Mouse (Mus musculus) heart, adult 2 months (tissue): ENCODE results near the gene Sec14l2.

Experiments used
- CTCF ChIP-seq: fragments of 200-600 bp; IDR thresholded peaks from 2 replicates; pipeline ENCODE4 v1.8.1; 2022; ENCODE audit warnings: antibody characterized with exemption, mild to moderate bottlenecking, moderate library complexity
- POLR2A ChIP-seq: fragments of 200-500 bp; IDR thresholded peaks from 2 replicates; pipeline ENCODE4 v1.6.1; 2011; ENCODE audit warnings: mild to moderate bottlenecking, low read depth, low read length, control low read depth; ENCODE audit not compliant: insufficient read depth

- TF ChIP-seq POLR2A: no peak
- TF ChIP-seq CTCF: peak; percentile 72
Observed at GRCm38 (mm10) chr11:4123922-4124321, 707 bp upstream of the Sec14l2 start.
